Mouse (Mus musculus) liver, embryonic 11.5 days (tissue): ENCODE data around the gene Thada. TPM values are rescaled to one million over a fixed set of nuclear protein-coding genes. Genes with fewer than 3 reads are reported as not detected.
A peak's percentile ranks its signal among the peaks of the same experiment; 100 is the strongest.

Source experiments
- ATAC-seq: fragments of 200-750 bp; cut with Nextera tagmentation; replicated peaks from 2 replicates; pipeline ENCODE4 v1.8.0; 2017; ENCODE audit warnings: moderate number of reproducible peaks, mild to moderate bottlenecking, moderate TSS enrichment, moderate library complexity; ENCODE audit not compliant: low FRiP score
- DNase-seq: peaks from one replicate; pipeline ENCODE4 v3.0.0-alpha.2; 2017; ENCODE audit warnings: low spot score
- H3K27ac ChIP-seq: fragments of 300-500 bp; sonication (generic); 2 replicates; pipeline ENCODE4 v1.5.1; 2014; ENCODE audit warnings: mild to moderate bottlenecking, low read depth, low read length, control low read depth
- H3K27me3 ChIP-seq: fragments of 300-500 bp; sonication (generic); replicated peaks from 2 replicates; pipeline ENCODE4 v1.6.1; 2014; ENCODE audit warnings: low read length, mixed read lengths; ENCODE audit not compliant: control insufficient read depth, insufficient read depth
- H3K36me3 ChIP-seq: fragments of 300-500 bp; sonication (generic); 2 replicates; pipeline ENCODE4 v1.6.1; 2014; ENCODE audit warnings: mild to moderate bottlenecking, low read length, moderate library complexity, mixed read lengths; ENCODE audit not compliant: control insufficient read depth, insufficient read depth
- H3K4me1 ChIP-seq: fragments of 300-500 bp; sonication (generic); replicated peaks from 2 replicates; pipeline ENCODE4 v1.6.1; 2014; ENCODE audit warnings: low read length, mixed read lengths; ENCODE audit not compliant: control insufficient read depth, insufficient read depth
- H3K4me2 ChIP-seq: fragments of 300-500 bp; sonication (generic); 2 replicates; pipeline ENCODE4 v1.6.1; 2014; ENCODE audit warnings: mild to moderate bottlenecking, control low read depth, moderate library complexity
- H3K4me3 ChIP-seq: fragments of 300-500 bp; sonication (generic); 2 replicates; pipeline ENCODE4 v1.5.1; 2014; ENCODE audit warnings: low read depth, low read length, control low read depth
- H3K9ac ChIP-seq: fragments of 300-500 bp; sonication (generic); 2 replicates; pipeline ENCODE4 v1.6.1; 2014; ENCODE audit warnings: low read depth, low read length, control low read depth
- H3K9me3 ChIP-seq: fragments of 300-500 bp; sonication (generic); 2 replicates; pipeline ENCODE4 v1.6.1; 2016; ENCODE audit warnings: low read length, inconsistent platforms, mixed read lengths; ENCODE audit not compliant: control insufficient read depth
- WGBS: fragments of 180-500 bp; shearing (Covaris S2); extraction: QIAGEN DNeasy Blood & Tissue Kit; methylation state at CpG from one replicate; pipeline ENCODE4 v1.1.7; 2014; 5-methylcytosine and 5-hydroxymethylcytosine counted together
- polyA plus RNA-seq: library from polyadenylated mRNA; unstranded; fragments of >200 nt; fragmentation: Nextera tagmentation; extraction: Ambion mirVana; gene quantifications from 2 replicates; pipeline ENCODE4 v1.2.1, GENCODE M21; 2014

Thada gene
- polyA plus RNA-seq: 12.3 and 12.9 TPM in 2 replicates

DNA sequence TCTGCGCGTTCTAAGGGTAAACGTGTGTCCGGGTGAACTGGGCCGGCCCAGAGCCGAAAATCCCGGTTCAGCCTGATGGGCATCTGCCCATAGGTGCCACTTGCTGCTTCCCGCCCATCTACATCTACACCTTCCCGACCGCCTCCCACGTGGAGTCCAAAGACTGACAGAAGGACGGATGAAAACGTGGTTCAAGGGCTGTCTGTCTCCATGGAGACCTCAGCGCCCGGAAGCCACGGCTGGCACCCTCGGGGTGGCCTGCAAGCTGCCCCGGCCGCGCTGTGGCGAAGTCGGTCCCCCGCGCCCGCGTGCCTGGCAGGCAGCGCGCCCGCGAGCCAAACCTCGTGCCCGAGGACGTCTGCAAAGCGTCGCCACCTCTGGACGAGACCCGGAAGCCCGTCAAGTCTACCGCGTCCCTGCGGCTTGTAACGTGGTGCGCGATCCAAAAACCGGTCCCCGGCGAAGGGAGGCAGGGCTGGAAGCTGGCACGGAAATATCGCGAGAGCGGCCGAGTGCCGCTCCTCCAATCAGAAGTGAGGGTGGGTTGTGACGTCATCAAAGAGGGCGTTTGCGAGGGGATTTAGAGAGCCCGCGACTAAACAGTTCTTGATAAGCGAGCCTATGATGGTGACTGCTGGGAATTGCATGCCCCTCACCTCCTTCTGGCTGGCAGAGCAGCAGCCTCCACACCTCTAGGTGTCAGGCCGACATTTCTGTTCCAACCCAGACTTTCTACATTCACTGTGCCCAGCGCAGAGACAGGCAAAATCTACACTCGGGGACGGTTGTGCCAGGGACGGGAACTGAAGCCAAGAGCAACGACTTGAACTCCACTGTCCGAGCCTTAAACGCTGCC is at the start of gene Thada:
Gene Thada (minus strand): TSS at position 453 of the 856 bp plus-strand sequence.
- Histone ChIP-seq H3K36me3 (peaks cover 2% of the 10 kb centered on the region; the same call in 1 of the 2 replicates), H3K4me2 (peak within 1 kb of the TSS; percentile 90), H3K4me3 (peak within 1 kb of the TSS; percentile 89), H3K9ac (peak within 1 kb of the TSS; percentile 84), H3K4me1 (peaks cover 3% of the 10 kb centered on the region), H3K27ac (peak within 1 kb of the TSS; percentile 65), H3K27me3 (no peaks in the 10 kb centered on the region), H3K9me3 (no peaks in the 10 kb centered on the region)
- ATAC-seq: peak; percentile 97
- under 1% methylated on average over 67 of the region's 67 CpGs for WGBS
- DNase-seq: peak; percentile 97

DNA sequence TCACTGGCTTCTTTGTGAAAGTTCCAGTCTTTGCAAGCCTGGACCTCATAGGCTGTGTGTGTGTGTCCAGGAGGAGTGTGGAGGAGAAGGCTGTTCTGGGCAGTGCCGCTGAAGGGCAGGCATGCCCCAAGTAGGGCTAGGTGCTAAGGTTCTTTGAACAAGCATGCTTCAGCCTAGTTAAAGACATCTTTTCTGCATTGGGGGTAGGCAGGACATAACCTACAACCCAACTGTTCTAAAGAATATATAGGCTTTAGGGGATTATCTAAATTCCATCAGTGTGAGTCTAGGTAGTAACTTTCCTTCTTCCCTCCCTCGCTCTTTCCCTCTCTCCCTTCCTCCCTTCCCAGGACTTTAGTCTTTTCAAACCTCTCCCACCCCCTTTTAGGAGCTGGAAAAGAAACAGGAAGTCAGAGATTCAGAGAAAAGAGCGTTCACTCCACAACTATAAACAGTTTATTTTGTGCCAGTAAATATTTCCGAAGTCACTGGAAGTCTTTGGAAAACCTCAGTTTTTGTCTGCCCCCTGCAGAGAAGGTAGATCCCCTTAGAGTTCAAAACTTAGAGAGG is 46.6 kb upstream of the Thada start:
- no peak for DNase-seq
- H3K4me3 ChIP-seq: peak overlapping the region; percentile 59
- WGBS: 24% methylated on average over 4 of the region's 4 CpGs
- no peak overlapping the region for H3K27ac ChIP-seq
- H3K9ac ChIP-seq: no peak overlapping the region
- no peaks in the 10 kb centered on the region for H3K9me3 ChIP-seq
- no peaks in the 10 kb centered on the region for H3K36me3 ChIP-seq
- no peak for ATAC-seq
- peak overlapping the region; percentile 74 for H3K4me2 ChIP-seq
- no peaks in the 10 kb centered on the region for H3K4me1 ChIP-seq
- peaks cover 24% of the 10 kb centered on the region for H3K27me3 ChIP-seq

DNA sequence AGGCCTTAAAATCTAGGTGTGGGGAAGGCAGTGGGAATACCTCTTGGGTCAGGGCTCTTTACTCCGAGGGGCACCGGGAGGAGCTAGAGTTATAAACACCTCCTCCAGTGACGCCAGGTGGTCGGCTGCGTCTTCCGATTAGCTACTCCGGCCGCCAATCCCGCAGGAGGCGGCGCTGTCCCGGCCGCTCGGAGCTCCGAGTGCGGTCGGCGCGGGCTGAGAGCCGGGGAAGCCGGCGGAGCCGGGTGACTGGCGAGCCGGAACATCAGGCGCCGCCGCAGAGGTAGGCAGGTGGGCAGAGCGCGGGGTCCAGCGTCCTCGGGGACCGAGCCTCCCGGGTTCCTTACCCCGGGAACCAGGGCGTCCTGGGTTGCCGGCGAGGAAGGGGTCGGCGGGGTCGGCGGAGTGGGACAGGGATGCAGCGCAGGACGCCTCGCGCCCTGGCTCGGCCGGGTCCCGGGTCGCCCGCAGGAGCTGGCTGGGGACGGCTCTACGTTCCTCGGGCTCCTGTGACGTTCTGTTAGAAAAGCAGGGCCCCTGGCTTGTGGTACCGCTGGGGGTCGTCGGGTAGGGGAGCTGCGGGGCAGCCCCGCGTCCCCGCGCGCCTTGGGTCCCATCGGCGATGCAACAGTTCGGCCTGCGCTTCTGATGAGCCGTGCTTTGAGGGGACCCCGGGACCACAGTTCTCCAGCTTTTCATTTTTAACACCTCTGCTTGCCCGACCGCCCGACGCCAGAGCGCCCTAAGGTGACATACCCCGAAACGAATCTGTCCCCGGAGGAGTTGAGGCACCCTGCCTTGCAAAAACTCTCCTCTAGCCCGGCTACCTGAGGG is 45.9 kb upstream of the Thada start, which contains the start of gene Plekhh2:
Gene Plekhh2 (plus strand): TSS at position 214 of the 834 bp plus-strand sequence.
- H3K4me3 ChIP-seq: peak within 1 kb of the TSS; percentile 59
- H3K9me3 ChIP-seq: no peaks in the 10 kb centered on the region
- H3K36me3 ChIP-seq: no peaks in the 10 kb centered on the region
- no peaks in the 10 kb centered on the region for H3K4me1 ChIP-seq
- ATAC-seq: peak; percentile 74
- peak within 1 kb of the TSS; percentile 74 for H3K4me2 ChIP-seq
- no peak within 1 kb of the TSS for H3K27ac ChIP-seq
- peak; percentile 66 for DNase-seq
- peaks cover 24% of the 10 kb centered on the region for H3K27me3 ChIP-seq
- 1% methylated on average over 79 of the region's 79 CpGs for WGBS
- H3K9ac ChIP-seq: peak within 1 kb of the TSS; percentile 52; the same call in 1 of the 2 replicates

- H3K9me3 ChIP-seq: no peaks in the 10 kb centered on the region
- no peaks in the 10 kb centered on the region for H3K36me3 ChIP-seq
- 34% methylated on average over 11 of the region's 11 CpGs for WGBS
- DNase-seq (no peak), ATAC-seq (no peak)
- peak overlapping the region; percentile 59 for H3K4me3 ChIP-seq
- no peak overlapping the region for H3K27ac ChIP-seq
- no peaks in the 10 kb centered on the region for H3K4me1 ChIP-seq
- peaks cover 24% of the 10 kb centered on the region for H3K27me3 ChIP-seq
- peak overlapping the region; percentile 74 for H3K4me2 ChIP-seq
- no peak overlapping the region for H3K9ac ChIP-seq
Measured at GRCm38 (mm10) chr17:84510961-84511639, 45.1 kb upstream of the Thada start.

GRCm38 (mm10) chr17:84510355-84510754 is 44.4 kb upstream of the Thada start:
- Histone ChIP-seq H3K27ac (no peak overlapping the region), H3K9ac (no peak overlapping the region), H3K27me3 (peaks cover 24% of the 10 kb centered on the region), H3K4me2 (no peak overlapping the region), H3K9me3 (no peaks in the 10 kb centered on the region), H3K4me3 (no peak overlapping the region), H3K4me1 (no peaks in the 10 kb centered on the region), H3K36me3 (no peaks in the 10 kb centered on the region)
- ATAC-seq (no peak), DNase-seq (no peak)
- 61% methylated on average over 5 of the region's 5 CpGs for WGBS

DNA sequence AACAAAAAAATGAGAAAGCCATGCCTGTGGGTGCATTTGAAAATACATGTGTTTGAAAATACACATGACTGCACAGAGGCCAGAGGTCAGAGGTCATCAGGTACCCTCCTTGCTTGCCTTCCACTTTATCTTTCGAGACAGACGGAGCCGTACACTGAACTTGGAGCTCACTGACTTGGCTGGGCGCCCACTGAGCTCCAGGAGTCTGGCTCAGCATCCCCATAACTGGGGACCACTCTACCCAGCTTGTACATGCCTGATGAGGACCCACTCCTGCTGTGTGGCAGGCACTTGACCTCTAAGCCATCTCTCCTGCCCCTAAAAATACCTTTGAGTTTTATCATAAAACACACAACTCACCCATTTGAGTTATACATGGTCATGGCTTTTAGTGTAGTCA is 43.2 kb upstream of the Thada start:
- Histone ChIP-seq H3K27me3 (peaks cover 24% of the 10 kb centered on the region), H3K4me1 (no peaks in the 10 kb centered on the region), H3K9me3 (no peaks in the 10 kb centered on the region), H3K36me3 (no peaks in the 10 kb centered on the region), H3K4me3 (no peak overlapping the region), H3K27ac (no peak overlapping the region), H3K4me2 (no peak overlapping the region), H3K9ac (no peak overlapping the region)
- DNase-seq (no peak), ATAC-seq (no peak)
- 67% methylated on average over 4 of the region's 4 CpGs for WGBS

DNA sequence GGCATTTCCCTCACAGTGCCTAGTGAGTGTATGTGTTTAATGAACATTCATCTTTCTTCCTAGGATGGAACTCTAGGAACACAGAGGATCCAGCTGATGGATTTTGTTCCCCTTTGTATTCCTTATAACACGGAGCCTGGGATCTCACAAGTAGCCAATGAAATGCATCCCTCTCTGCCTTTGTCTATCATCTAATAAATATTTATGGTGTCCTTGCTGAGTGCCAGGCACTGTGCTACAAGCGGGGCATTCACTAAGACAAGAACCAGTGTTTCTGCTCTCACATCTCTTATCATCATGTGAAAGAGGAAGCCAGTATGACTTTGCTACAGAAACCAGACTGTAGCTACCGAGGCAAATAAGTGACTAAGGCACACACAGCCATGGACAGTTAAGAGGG is 42.7 kb upstream of the Thada start:
- Histone ChIP-seq H3K4me2 (no peak overlapping the region), H3K36me3 (no peaks in the 10 kb centered on the region), H3K4me3 (no peak overlapping the region), H3K9ac (no peak overlapping the region), H3K9me3 (no peaks in the 10 kb centered on the region), H3K4me1 (no peaks in the 10 kb centered on the region), H3K27ac (no peak overlapping the region), H3K27me3 (peaks cover 24% of the 10 kb centered on the region)
- 55% methylated on average over 3 of the region's 3 CpGs for WGBS
- ATAC-seq (no peak), DNase-seq (no peak)

DNA sequence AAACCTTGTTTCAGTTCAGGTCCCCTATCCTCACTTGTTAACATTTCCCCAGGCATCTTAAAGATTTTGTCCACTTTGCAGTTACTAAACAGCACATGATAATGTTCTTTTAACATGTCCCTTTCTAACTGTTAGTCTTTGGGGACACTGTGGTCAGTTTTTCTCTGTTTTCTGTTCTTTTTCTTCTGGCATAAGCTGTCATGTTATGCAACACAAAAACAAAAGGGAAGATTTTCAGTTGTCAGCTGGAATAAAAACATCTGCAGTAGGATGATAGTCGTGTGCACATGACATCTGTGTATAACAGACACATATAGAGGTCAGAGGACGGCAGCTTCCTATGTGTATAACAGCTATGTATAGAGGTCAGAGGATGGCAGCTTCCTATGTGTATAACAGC is 39.9 kb upstream of the Thada start:
- Histone ChIP-seq H3K4me1 (no peaks in the 10 kb centered on the region), H3K4me3 (no peak overlapping the region), H3K27ac (no peak overlapping the region), H3K4me2 (no peak overlapping the region), H3K9me3 (no peaks in the 10 kb centered on the region), H3K36me3 (no peaks in the 10 kb centered on the region), H3K9ac (no peak overlapping the region), H3K27me3 (peaks cover 5% of the 10 kb centered on the region)
- no peak for DNase-seq
- ATAC-seq: no peak
- WGBS: 58% methylated on average over 2 of the region's 2 CpGs
